Mouse (Mus musculus): Measurements from ENCODE around the gene Fcna. TPM values are rescaled to one million over a fixed set of nuclear protein-coding genes. Genes with fewer than 3 reads are reported as not detected.

Fcna gene
- polyA plus RNA-seq, 2 experiments, result 0.98 to 2.0 TPM

DNA sequence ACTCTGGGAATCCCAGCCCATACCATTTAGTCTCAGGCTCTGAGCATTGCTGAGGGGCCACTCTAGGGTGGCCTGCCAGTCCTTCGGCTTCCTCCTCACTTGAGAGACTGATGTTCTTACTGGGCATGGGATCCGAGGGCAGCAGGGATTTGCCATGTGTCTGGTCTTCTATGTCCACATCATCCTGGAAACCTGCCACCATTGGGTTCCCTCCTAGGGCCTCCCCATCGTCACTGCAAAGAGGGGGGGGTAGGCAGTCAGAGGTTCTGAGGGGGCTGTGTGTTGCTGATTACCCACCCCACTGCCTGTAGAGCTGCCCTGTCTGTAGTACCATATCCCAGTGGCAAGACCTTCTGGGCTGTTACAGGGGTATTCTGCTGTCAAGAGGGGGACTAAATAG is 42.2 kb downstream of the Fcna start:
- Histone ChIP-seq H3K4me2 (replicated peaks; ENCODE audit: low read depth, low read length, severe bottlenecking) (no peak overlapping the region), H3K4me3 (replicated peaks; ENCODE audit: low read length) (no peak overlapping the region), H3K9me3 (ENCODE audit: control insufficient read depth, low read length) (no peaks in the 10 kb centered on the region), H3K27me3 (ENCODE audit: control insufficient read depth, insufficient read depth, low read length) (peaks cover 7% of the 10 kb centered on the region), H3K9ac (ENCODE audit: low read depth, low read length, severe bottlenecking) (no peak overlapping the region), H3K27ac (replicated peaks; ENCODE audit: low read depth, low read length) (no peak overlapping the region), H3K36me3 (ENCODE audit: control insufficient read depth, insufficient read depth, low read length) (peaks cover 72% of the 10 kb centered on the region), H3K4me1 (ENCODE audit: control insufficient read depth, insufficient read depth, low read length) (peaks cover 11% of the 10 kb centered on the region; the same call in 1 of the 2 replicates)
- WGBS, result 84% methylated on average over 3 of the region's 3 CpGs
- DNase-seq (ENCODE audit: low spot score), result no peak
- no peak for TF ChIP-seq POLR2A (IDR thresholded peaks at IDR 0.05; ENCODE audit: borderline replicate concordance, extremely low read depth, insufficient read depth, insufficient read length)
- no peak for ATAC-seq (ENCODE audit: low FRiP score, low read depth)

DNA sequence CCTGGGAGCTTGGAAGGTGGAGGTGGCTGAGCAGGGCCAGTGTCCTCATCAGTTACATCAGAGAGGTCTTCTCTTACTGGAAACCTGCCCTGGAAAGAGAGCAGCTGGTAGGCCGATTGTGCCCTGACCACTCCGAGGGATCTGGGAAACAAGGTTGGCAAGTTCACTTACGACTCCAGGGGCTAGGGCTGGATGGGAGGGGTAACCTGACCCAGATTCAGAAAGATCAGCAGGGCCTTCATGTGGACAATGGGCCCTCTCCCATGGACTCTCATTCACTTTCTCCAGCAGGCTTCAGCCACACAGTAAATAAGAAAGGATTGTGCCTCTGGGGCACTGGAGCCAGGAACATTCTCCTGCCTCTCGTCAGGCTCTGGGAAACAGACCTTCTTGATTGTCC is 43.0 kb downstream of the Fcna start:
- 87% methylated on average over 4 of the region's 4 CpGs for WGBS
- H3K27ac ChIP-seq (replicated peaks; ENCODE audit: low read depth, low read length), result no peak overlapping the region

DNA sequence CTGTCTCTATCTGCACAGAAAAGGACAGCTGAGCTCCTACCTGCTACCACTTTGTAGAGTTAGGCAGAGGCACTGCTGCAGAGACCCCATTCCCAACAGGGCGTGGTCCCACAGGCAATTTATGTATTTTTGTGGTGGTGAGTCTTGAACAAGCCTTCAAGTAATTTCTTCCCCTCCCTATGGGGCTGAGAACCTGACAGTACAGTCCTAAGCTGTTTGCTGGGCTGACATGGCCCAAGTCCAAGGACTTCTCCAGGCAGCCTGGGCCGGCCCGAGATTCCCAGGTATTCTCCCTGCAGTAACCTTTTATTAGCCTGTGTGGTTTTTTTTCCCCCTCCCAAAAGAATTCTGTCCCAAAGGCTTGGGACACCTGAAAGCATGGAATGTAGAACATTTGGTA is 43.7 kb downstream of the Fcna start:
- 81% methylated on average over 3 of the region's 3 CpGs for WGBS
- H3K9me3 ChIP-seq (ENCODE audit: control insufficient read depth, low read length), result no peaks in the 10 kb centered on the region
- H3K4me2 ChIP-seq (replicated peaks; ENCODE audit: low read depth, low read length, severe bottlenecking), result no peak overlapping the region
- no peak overlapping the region for H3K27ac ChIP-seq (replicated peaks; ENCODE audit: low read depth, low read length)
- H3K4me3 ChIP-seq (replicated peaks; ENCODE audit: low read length), result no peak overlapping the region
- peaks cover 61% of the 10 kb centered on the region for H3K36me3 ChIP-seq (ENCODE audit: control insufficient read depth, insufficient read depth, low read length)
- H3K9ac ChIP-seq (ENCODE audit: low read depth, low read length, severe bottlenecking), result no peak overlapping the region
- ATAC-seq (ENCODE audit: low FRiP score, low read depth) (no peak), DNase-seq (ENCODE audit: low spot score) (no peak)
- peaks cover 22% of the 10 kb centered on the region for H3K27me3 ChIP-seq (ENCODE audit: control insufficient read depth, insufficient read depth, low read length)
- TF ChIP-seq POLR2A (IDR thresholded peaks at IDR 0.05; ENCODE audit: borderline replicate concordance, extremely low read depth, insufficient read depth, insufficient read length), result no peak
- H3K4me1 ChIP-seq (ENCODE audit: control insufficient read depth, insufficient read depth, low read length), result peaks cover 20% of the 10 kb centered on the region

More for the DNA sequence above, 43.0 kb downstream of the Fcna start:
- Histone ChIP-seq H3K9me3 (ENCODE audit: control insufficient read depth, low read length) (no peaks in the 10 kb centered on the region), H3K9ac (ENCODE audit: low read depth, low read length, severe bottlenecking) (no peak overlapping the region), H3K27me3 (ENCODE audit: control insufficient read depth, insufficient read depth, low read length) (peaks cover 15% of the 10 kb centered on the region), H3K4me3 (replicated peaks; ENCODE audit: low read length) (no peak overlapping the region), H3K4me1 (ENCODE audit: control insufficient read depth, insufficient read depth, low read length) (peaks cover 14% of the 10 kb centered on the region), H3K4me2 (replicated peaks; ENCODE audit: low read depth, low read length, severe bottlenecking) (no peak overlapping the region), H3K36me3 (ENCODE audit: control insufficient read depth, insufficient read depth, low read length) (peaks cover 68% of the 10 kb centered on the region)
- DNase-seq (ENCODE audit: low spot score), result no peak
- ATAC-seq (ENCODE audit: low FRiP score, low read depth), result no peak
- no peak for TF ChIP-seq POLR2A (IDR thresholded peaks at IDR 0.05; ENCODE audit: borderline replicate concordance, extremely low read depth, insufficient read depth, insufficient read length)

DNA sequence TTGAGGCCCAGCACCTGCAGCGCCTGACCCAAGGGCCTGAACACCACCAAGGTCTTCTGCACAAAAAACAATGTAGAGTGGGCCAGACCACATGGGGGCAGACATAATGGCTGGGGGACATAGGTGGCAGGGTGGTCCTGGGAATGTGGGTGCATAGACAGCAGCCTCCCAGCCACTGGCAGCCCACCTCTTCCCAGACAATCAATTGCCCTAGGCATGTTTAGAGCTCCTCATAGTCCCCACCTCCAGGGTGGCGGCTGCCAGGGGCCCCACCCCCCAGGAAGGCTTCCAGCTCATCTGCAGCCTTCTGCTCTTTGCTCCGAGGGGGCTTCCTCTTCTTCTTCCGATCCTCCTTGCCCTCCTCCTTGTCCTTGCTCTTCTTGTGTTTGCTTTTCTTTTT is 44.3 kb downstream of the Fcna start:
- Histone ChIP-seq H3K9ac (ENCODE audit: low read depth, low read length, severe bottlenecking) (no peak overlapping the region), H3K4me1 (ENCODE audit: control insufficient read depth, insufficient read depth, low read length) (peaks cover 20% of the 10 kb centered on the region), H3K36me3 (ENCODE audit: control insufficient read depth, insufficient read depth, low read length) (peaks cover 57% of the 10 kb centered on the region), H3K4me2 (replicated peaks; ENCODE audit: low read depth, low read length, severe bottlenecking) (no peak overlapping the region), H3K27me3 (ENCODE audit: control insufficient read depth, insufficient read depth, low read length) (peaks cover 28% of the 10 kb centered on the region), H3K4me3 (replicated peaks; ENCODE audit: low read length) (no peak overlapping the region), H3K27ac (replicated peaks; ENCODE audit: low read depth, low read length) (no peak overlapping the region), H3K9me3 (ENCODE audit: control insufficient read depth, low read length) (no peaks in the 10 kb centered on the region)
- ATAC-seq (ENCODE audit: low FRiP score, low read depth) (no peak), DNase-seq (ENCODE audit: low spot score) (no peak)
- TF ChIP-seq POLR2A (IDR thresholded peaks at IDR 0.05; ENCODE audit: borderline replicate concordance, extremely low read depth, insufficient read depth, insufficient read length), result no peak
- 78% methylated on average over 4 of the region's 4 CpGs for WGBS

DNA sequence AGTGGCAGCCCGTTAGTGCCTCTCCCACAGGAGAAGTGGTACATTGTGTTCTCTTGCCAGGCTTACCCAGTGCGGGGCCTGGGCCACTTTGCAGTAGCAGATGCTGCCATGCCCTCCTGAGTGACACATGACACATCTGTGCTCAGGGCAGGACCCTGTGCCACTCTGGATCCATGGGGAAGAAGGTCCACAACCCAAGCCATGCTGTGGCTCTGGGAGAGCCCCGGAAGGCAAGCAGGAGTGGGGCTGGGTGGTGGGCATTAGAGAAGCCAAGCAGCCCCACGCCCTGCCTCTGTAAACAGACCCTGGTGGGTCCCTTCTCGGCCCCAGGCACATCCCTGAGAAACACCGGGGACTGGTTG is 44.7 kb downstream of the Fcna start:
- Histone ChIP-seq H3K36me3 (ENCODE audit: control insufficient read depth, insufficient read depth, low read length) (peaks cover 53% of the 10 kb centered on the region), H3K4me1 (ENCODE audit: control insufficient read depth, insufficient read depth, low read length) (peaks cover 20% of the 10 kb centered on the region)
- 87% methylated on average over 6 of the region's 6 CpGs for whole genome bisulfite sequencing

More for the DNA sequence above, 44.7 kb downstream of the Fcna start:
- Histone ChIP-seq H3K27ac (replicated peaks; ENCODE audit: low read depth, low read length) (no peak overlapping the region), H3K9me3 (ENCODE audit: control insufficient read depth, low read length) (no peaks in the 10 kb centered on the region), H3K4me2 (replicated peaks; ENCODE audit: low read depth, low read length, severe bottlenecking) (no peak overlapping the region), H3K4me3 (replicated peaks; ENCODE audit: low read length) (no peak overlapping the region), H3K9ac (ENCODE audit: low read depth, low read length, severe bottlenecking) (no peak overlapping the region), H3K27me3 (ENCODE audit: control insufficient read depth, insufficient read depth, low read length) (peaks cover 32% of the 10 kb centered on the region)
- TF ChIP-seq POLR2A (IDR thresholded peaks at IDR 0.05; ENCODE audit: borderline replicate concordance, extremely low read depth, insufficient read depth, insufficient read length), result no peak
- no peak for DNase-seq (ENCODE audit: low spot score)
- no peak for ATAC-seq (ENCODE audit: low FRiP score, low read depth)

Data from limb, embryonic 14.5 days (tissue).